Mouse (Mus musculus) induced T-regulatory cell, adult 2 months (primary cell): ENCODE measurements around the gene Sf3b3.
"Not testable (repeated sequence)": the region's sequence is repeated elsewhere in the genome, so short reads cannot be mapped to it uniquely, and the experiment has no call there.

Experiments
- DNase-seq: peaks from one replicate; pipeline ENCODE4 v3.0.0-alpha.2; 2012; ENCODE audit warnings: low read depth

Sf3b3 gene

GRCm38 (mm10) chr8:110846405-110847170, at the start of gene Sf3b3, which contains the start of gene Cog4:
Sf3b3 (minus strand) TSS chr8:110846787.
Cog4 (plus strand) TSS chr8:110846600.
- DNase-seq: peak; percentile 97

- DNase-seq: no peak
Measured at GRCm38 (mm10) chr8:110895812-110896211, 49.2 kb upstream of the Sf3b3 start.

- DNase-seq: no peak
Measured at GRCm38 (mm10) chr8:110895254-110895653, 48.7 kb upstream of the Sf3b3 start.

GRCm38 (mm10) chr8:110894851-110895250, 48.3 kb upstream of the Sf3b3 start:
- DNase-seq: no peak

GRCm38 (mm10) chr8:110892913-110893312, 46.3 kb upstream of the Sf3b3 start:
- DNase-seq: no peak

- no peak for DNase-seq
Measured at GRCm38 (mm10) chr8:110892040-110892439, 45.5 kb upstream of the Sf3b3 start.

GRCm38 (mm10) chr8:110889904-110890470, 43.4 kb upstream of the Sf3b3 start:
- DNase-seq: no peak

- no peak for DNase-seq
Measured at GRCm38 (mm10) chr8:110888860-110889259, 42.3 kb upstream of the Sf3b3 start.

- DNase-seq: no peak
Measured at GRCm38 (mm10) chr8:110888441-110888840, 41.9 kb upstream of the Sf3b3 start.

GRCm38 (mm10) chr8:110887551-110887950, 41.0 kb upstream of the Sf3b3 start:
- no peak for DNase-seq

- no peak for DNase-seq
Measured at GRCm38 (mm10) chr8:110886634-110887033, 40.0 kb upstream of the Sf3b3 start.

- DNase-seq: no peak
Measured at GRCm38 (mm10) chr8:110883824-110884223, 37.2 kb upstream of the Sf3b3 start.

- no peak for DNase-seq
Measured at GRCm38 (mm10) chr8:110881741-110882310, 35.2 kb upstream of the Sf3b3 start.

GRCm38 (mm10) chr8:110877862-110878261, 31.3 kb upstream of the Sf3b3 start:
- DNase-seq: no peak

GRCm38 (mm10) chr8:110870501-110870900, 23.9 kb upstream of the Sf3b3 start:
- no peak for DNase-seq

GRCm38 (mm10) chr8:110861347-110862025, 14.9 kb upstream of the Sf3b3 start:
- DNase-seq: not testable (repeated sequence)

- DNase-seq: peak; percentile 89
Measured at GRCm38 (mm10) chr8:110859651-110860501, 13.3 kb upstream of the Sf3b3 start.

- peak; percentile 42 for DNase-seq
Measured at GRCm38 (mm10) chr8:110856760-110857461, 10.3 kb upstream of the Sf3b3 start.

GRCm38 (mm10) chr8:110856073-110856472, 9.5 kb upstream of the Sf3b3 start:
- DNase-seq: not testable (repeated sequence)

- no peak for DNase-seq
Measured at GRCm38 (mm10) chr8:110851186-110851585, 4.6 kb upstream of the Sf3b3 start.
